Mouse (Mus musculus): ENCODE measurements around the gene Gimap3.

- TF ChIP-seq CTCF (IDR thresholded peaks at IDR 0.05; ENCODE audit: extremely low read depth, insufficient read depth, insufficient read length, insufficient replicate concordance) (no peak), POLR2A (IDR thresholded peaks at IDR 0.05; ENCODE audit: low read depth, low read length) (no peak; the same call in 1 of the 2 replicates)
These were observed 30.0 kb downstream of the Gimap3 start for GRCm38 (mm10) chr6:48740501-48741169.
